Mouse (Mus musculus) thymus, adult 2 months (tissue): ENCODE measurements around the gene Fam126a.

Source experiments
- CTCF ChIP-seq: fragments of 200-500 bp; IDR thresholded peaks from 2 replicates; pipeline ENCODE4 v1.5.1; 2012; ENCODE audit warnings: mild to moderate bottlenecking, control low read depth, low read length, moderate library complexity, borderline replicate concordance; ENCODE audit not compliant: control insufficient read depth, poor library complexity, insufficient read depth; ENCODE audit errors: extremely low read depth
- POLR2A ChIP-seq: fragments of 200-500 bp; IDR thresholded peaks from 2 replicates; pipeline ENCODE4 v1.6.1; 2012; ENCODE audit warnings: mild to moderate bottlenecking, low read length, control low read depth, moderate library complexity; ENCODE audit not compliant: control insufficient read depth, poor library complexity, insufficient read depth; ENCODE audit errors: extremely low read depth

- TF ChIP-seq CTCF: no peak
- no peak for TF ChIP-seq POLR2A
Measured at GRCm38 (mm10) chr5:24038819-24039218, 8.3 kb upstream of the Fam126a start.
